Mouse (Mus musculus): Measurements from ENCODE around the gene BC003965. TPM values are rescaled to one million over a fixed set of nuclear protein-coding genes. Genes with fewer than 3 reads are reported as not detected.

Gene BC003965
- polyA plus RNA-seq, 1 experiment: 13.6 TPM

DNA sequence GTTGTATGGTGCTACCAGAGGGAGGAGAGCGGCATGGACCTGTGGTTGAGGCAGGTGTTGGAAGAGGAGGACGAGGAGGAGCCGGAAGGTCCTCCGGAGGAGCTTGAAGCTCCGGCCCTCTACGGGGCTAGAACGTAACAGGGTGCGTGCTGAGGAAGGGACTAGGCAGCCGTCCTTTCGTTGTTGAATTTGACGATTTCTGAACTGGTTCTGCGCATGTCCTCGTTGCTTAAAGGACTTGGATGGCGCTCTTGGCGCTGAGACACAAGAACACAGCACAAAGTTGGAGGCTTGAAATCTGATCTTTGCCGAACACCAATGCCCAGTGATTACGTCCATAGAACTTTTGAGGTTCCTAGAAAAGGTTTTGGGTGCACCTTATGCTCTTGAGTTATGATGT is 607 bp downstream of the BC003965 start:
- Histone ChIP-seq H3K4me1 (ENCODE audit: control insufficient read depth, insufficient read depth, low read length) (no peaks in the 10 kb centered on the region), H3K27ac (ENCODE audit: insufficient read depth, low read length) (no peak overlapping the region), H3K27me3 (ENCODE audit: control insufficient read depth, insufficient read depth, low read length, poor library complexity, severe bottlenecking) (no peaks in the 10 kb centered on the region), H3K36me3 (ENCODE audit: control insufficient read depth, insufficient read depth, low read length, poor library complexity, severe bottlenecking) (0 out of 2 replicates have a peak, but pooled peaks cover 3% of the 10 kb centered on the region), H3K9me3 (replicated peaks; ENCODE audit: control insufficient read depth, insufficient read depth, low read length, poor library complexity, severe bottlenecking) (no peaks in the 10 kb centered on the region), H3K4me3 (ENCODE audit: low read depth, low read length) (peak overlapping the region; percentile 87), H3K9ac (ENCODE audit: low read depth, poor library complexity, severe bottlenecking) (peak overlapping the region; percentile 78)
- TF ChIP-seq CTCF (IDR thresholded peaks at IDR 0.05; ENCODE audit: low read depth, low read length): no peak
- no peak for TF ChIP-seq POLR2A (IDR thresholded peaks at IDR 0.05; ENCODE audit: insufficient read depth, low read length)
- TF ChIP-seq EP300 (IDR thresholded peaks at IDR 0.05; ENCODE audit: insufficient read depth, low read depth, low read length): no peak

DNA sequence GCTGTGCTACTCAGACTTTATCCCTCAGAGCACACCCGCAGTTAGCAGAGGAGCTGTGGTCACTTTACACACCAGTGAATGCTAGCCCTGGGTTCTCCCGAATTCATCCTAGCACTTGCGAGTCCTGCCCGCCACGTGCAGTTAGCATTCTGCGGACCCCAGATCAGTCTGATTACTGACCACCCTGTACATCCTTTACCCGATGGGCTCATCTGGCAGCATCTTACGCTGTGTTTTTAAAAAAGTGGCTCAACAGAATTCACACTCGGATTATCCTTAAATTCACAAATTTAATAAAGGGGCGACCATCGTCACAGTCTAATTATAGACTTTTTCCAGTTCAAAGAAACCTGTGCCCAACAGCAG is 3.4 kb downstream of the BC003965 start:
- Histone ChIP-seq H3K27me3 (ENCODE audit: control insufficient read depth, insufficient read depth, low read length, poor library complexity, severe bottlenecking) (no peaks in the 10 kb centered on the region), H3K4me1 (ENCODE audit: control insufficient read depth, insufficient read depth, low read length) (no peaks in the 10 kb centered on the region)

DNA sequence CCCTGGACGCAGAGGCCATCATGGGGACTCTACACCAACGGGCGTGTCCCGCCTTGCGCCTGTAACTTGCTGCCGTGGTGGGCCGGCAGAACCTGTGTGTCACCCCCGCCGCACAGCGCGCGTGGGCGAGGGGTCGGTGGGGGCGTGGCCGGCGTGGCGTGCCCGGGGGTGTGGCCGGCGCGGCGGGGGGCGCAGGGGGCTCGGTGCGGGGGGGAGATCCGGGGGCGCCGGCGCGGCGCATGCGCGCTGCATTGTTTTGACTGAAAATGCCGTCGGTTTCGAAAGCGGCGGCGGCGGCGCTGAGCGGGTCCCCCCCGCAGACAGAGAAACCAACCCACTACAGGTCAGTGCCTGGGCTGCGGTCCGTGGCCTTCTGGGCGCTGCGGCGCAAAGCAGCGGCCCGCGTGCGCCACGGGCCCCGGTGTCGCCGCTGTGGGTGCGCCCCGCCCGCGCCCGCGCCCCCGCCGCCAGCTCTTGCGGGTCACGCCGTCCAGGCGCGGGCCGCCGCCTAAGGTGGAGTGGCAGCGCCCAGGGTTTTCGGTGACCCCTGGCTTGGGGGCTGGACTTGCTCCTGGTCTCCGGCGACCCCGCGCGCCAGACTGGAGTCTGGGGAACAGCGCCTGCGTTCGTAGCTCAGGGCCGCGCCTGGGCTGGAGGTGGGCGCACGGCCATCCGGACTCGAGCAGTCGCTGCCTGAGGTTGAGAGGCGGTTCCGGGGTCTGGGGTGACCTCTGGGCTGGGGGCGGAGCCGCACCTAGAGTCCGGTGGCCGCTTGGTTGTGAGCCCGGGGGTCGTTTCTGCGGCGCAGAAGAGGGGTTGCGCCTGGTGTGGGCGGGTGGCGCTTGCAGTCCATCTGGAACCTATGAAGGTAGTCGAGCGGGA is 4.0 kb downstream of the BC003965 start, which contains the start of gene Unkl:
Gene Unkl (plus strand): TSS at position 248 of the 882 bp plus-strand sequence.
- Histone ChIP-seq H3K4me3 (ENCODE audit: low read depth, low read length) (peak within 1 kb of the TSS; percentile 84), H3K9ac (ENCODE audit: low read depth, poor library complexity, severe bottlenecking) (peak within 1 kb of the TSS; percentile 89), H3K4me1 (ENCODE audit: control insufficient read depth, insufficient read depth, low read length) (no peaks in the 10 kb centered on the region), H3K27ac (ENCODE audit: insufficient read depth, low read length) (no peak within 1 kb of the TSS; the same call in 1 of the 2 replicates), H3K27me3 (ENCODE audit: control insufficient read depth, insufficient read depth, low read length, poor library complexity, severe bottlenecking) (no peaks in the 10 kb centered on the region), H3K9me3 (replicated peaks; ENCODE audit: control insufficient read depth, insufficient read depth, low read length, poor library complexity, severe bottlenecking) (no peaks in the 10 kb centered on the region), H3K36me3 (ENCODE audit: control insufficient read depth, insufficient read depth, low read length, poor library complexity, severe bottlenecking) (0 out of 2 replicates have a peak, but pooled peaks cover 3% of the 10 kb centered on the region)
- TF ChIP-seq POLR2A (IDR thresholded peaks at IDR 0.05; ENCODE audit: insufficient read depth, low read length) (no peak), CTCF (IDR thresholded peaks at IDR 0.05; ENCODE audit: low read depth, low read length) (no peak), EP300 (IDR thresholded peaks at IDR 0.05; ENCODE audit: insufficient read depth, low read depth, low read length) (no peak)

More for the DNA sequence above, 3.4 kb downstream of the BC003965 start:
- peak overlapping the region; percentile 89 for H3K9ac ChIP-seq (ENCODE audit: low read depth, poor library complexity, severe bottlenecking)
- H3K4me3 ChIP-seq (ENCODE audit: low read depth, low read length): peak overlapping the region; percentile 69
- no peaks in the 10 kb centered on the region for H3K9me3 ChIP-seq (replicated peaks; ENCODE audit: control insufficient read depth, insufficient read depth, low read length, poor library complexity, severe bottlenecking)
- TF ChIP-seq EP300 (IDR thresholded peaks at IDR 0.05; ENCODE audit: insufficient read depth, low read depth, low read length): no peak
- no peak for TF ChIP-seq POLR2A (IDR thresholded peaks at IDR 0.05; ENCODE audit: insufficient read depth, low read length)
- TF ChIP-seq CTCF (IDR thresholded peaks at IDR 0.05; ENCODE audit: low read depth, low read length): no peak
- 0 out of 2 replicates have a peak, but pooled peaks cover 3% of the 10 kb centered on the region for H3K36me3 ChIP-seq (ENCODE audit: control insufficient read depth, insufficient read depth, low read length, poor library complexity, severe bottlenecking)
- H3K27ac ChIP-seq (ENCODE audit: insufficient read depth, low read length): no peak overlapping the region; the same call in 1 of the 2 replicates

DNA sequence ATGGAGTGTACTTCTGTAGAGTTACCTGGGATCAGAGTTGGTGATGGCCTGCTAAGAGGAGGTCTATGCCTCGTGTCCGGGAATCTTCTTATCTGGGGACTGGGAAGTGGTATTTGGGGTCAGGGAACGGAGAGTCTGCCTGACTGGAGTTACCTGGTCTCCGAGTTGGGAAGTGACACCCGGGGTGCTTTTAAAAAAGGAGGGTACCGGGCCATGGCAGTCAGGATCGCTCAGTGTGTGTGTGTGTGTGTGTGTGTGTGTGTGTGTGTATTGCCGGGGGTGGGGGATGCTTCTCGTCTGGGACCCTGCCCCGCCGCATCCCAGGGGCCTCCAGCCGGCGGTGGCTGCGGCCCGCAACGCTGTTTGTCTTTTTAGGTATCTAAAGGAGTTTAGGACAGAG is 4.7 kb downstream of the BC003965 start:
- Histone ChIP-seq H3K27me3 (ENCODE audit: control insufficient read depth, insufficient read depth, low read length, poor library complexity, severe bottlenecking) (no peaks in the 10 kb centered on the region), H3K4me1 (ENCODE audit: control insufficient read depth, insufficient read depth, low read length) (no peaks in the 10 kb centered on the region), H3K9ac (ENCODE audit: low read depth, poor library complexity, severe bottlenecking) (peak overlapping the region; percentile 89), H3K36me3 (ENCODE audit: control insufficient read depth, insufficient read depth, low read length, poor library complexity, severe bottlenecking) (0 out of 2 replicates have a peak, but pooled peaks cover 3% of the 10 kb centered on the region), H3K9me3 (replicated peaks; ENCODE audit: control insufficient read depth, insufficient read depth, low read length, poor library complexity, severe bottlenecking) (no peaks in the 10 kb centered on the region), H3K4me3 (ENCODE audit: low read depth, low read length) (peak overlapping the region; percentile 84), H3K27ac (ENCODE audit: insufficient read depth, low read length) (no peak overlapping the region)
- TF ChIP-seq POLR2A (IDR thresholded peaks at IDR 0.05; ENCODE audit: insufficient read depth, low read length) (no peak), CTCF (IDR thresholded peaks at IDR 0.05; ENCODE audit: low read depth, low read length) (no peak), EP300 (IDR thresholded peaks at IDR 0.05; ENCODE audit: insufficient read depth, low read depth, low read length) (no peak)

DNA sequence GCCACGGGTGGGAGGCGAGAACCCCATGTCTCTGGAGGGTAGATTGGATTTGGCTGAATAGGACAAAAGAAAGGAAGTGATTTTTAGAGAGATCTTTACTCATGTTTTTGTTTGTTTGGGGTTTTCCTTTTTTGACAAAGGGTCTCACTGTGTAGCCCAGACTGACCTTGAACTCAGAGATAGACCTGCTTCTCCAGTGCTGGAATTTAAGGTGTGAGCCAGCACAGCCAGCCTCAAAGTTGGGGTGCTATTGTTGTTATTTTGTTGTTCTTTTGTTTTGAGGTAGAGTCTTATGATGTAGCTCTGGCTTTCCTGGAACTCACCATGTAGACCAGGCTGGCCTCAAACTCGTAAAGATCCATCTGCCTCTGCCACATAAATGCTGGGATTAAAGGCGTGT is 18.0 kb downstream of the BC003965 start:
- H3K9me3 ChIP-seq (replicated peaks; ENCODE audit: control insufficient read depth, insufficient read depth, low read length, poor library complexity, severe bottlenecking): no peaks in the 10 kb centered on the region
- no peak overlapping the region for H3K27ac ChIP-seq (ENCODE audit: insufficient read depth, low read length)
- no peak overlapping the region for H3K9ac ChIP-seq (ENCODE audit: low read depth, poor library complexity, severe bottlenecking)
- no peaks in the 10 kb centered on the region for H3K4me1 ChIP-seq (ENCODE audit: control insufficient read depth, insufficient read depth, low read length)
- 0 out of 2 replicates have a peak, but pooled peaks cover 4% of the 10 kb centered on the region for H3K36me3 ChIP-seq (ENCODE audit: control insufficient read depth, insufficient read depth, low read length, poor library complexity, severe bottlenecking)
- H3K4me3 ChIP-seq (ENCODE audit: low read depth, low read length): no peak overlapping the region
- TF ChIP-seq CTCF (IDR thresholded peaks at IDR 0.05; ENCODE audit: low read depth, low read length) (no peak), POLR2A (IDR thresholded peaks at IDR 0.05; ENCODE audit: insufficient read depth, low read length) (no peak)
- no peaks in the 10 kb centered on the region for H3K27me3 ChIP-seq (ENCODE audit: control insufficient read depth, insufficient read depth, low read length, poor library complexity, severe bottlenecking)

DNA sequence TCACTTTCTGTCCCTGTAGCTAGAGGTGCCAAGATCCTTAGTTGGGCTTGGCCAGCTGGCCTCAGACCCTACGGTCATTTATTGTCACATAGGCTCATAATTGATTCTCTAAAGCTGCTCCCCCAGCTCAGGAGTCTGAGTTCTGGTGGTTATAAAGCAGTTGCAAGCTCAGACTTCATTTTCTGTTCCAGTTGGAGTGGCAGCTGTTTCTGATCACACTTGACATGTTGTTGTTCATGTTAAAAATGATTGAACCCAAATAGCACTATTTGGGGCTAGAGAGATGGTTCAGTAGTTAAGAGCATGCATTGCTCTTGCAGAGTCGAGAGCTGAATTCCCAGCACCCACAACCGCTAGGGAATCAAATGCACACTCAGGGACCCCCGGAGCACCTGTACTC is 25.7 kb downstream of the BC003965 start:
- Histone ChIP-seq H3K9me3 (replicated peaks; ENCODE audit: control insufficient read depth, insufficient read depth, low read length, poor library complexity, severe bottlenecking) (no peaks in the 10 kb centered on the region), H3K9ac (ENCODE audit: low read depth, poor library complexity, severe bottlenecking) (no peak overlapping the region), H3K36me3 (ENCODE audit: control insufficient read depth, insufficient read depth, low read length, poor library complexity, severe bottlenecking) (peaks cover 20% of the 10 kb centered on the region), H3K27me3 (ENCODE audit: control insufficient read depth, insufficient read depth, low read length, poor library complexity, severe bottlenecking) (no peaks in the 10 kb centered on the region), H3K27ac (ENCODE audit: insufficient read depth, low read length) (no peak overlapping the region), H3K4me3 (ENCODE audit: low read depth, low read length) (no peak overlapping the region), H3K4me1 (ENCODE audit: control insufficient read depth, insufficient read depth, low read length) (no peaks in the 10 kb centered on the region)
- TF ChIP-seq EP300 (IDR thresholded peaks at IDR 0.05; ENCODE audit: insufficient read depth, low read depth, low read length) (no peak), CTCF (IDR thresholded peaks at IDR 0.05; ENCODE audit: low read depth, low read length) (no peak), POLR2A (IDR thresholded peaks at IDR 0.05; ENCODE audit: insufficient read depth, low read length) (no peak)

Measured in ES-Bruce4 (cell line).